Mouse (Mus musculus) small intestine, adult 2 months (tissue): ENCODE measurements around the gene Ccdc117. TPM values are rescaled to one million over a fixed set of nuclear protein-coding genes. Genes with fewer than 3 reads are reported as not detected.
"Not testable (repeated sequence)": the region's sequence is repeated elsewhere in the genome, so short reads cannot be mapped to it uniquely, and the experiment has no call there.

Source experiments
- H3K27ac ChIP-seq: fragments of 200-500 bp; 2 replicates; pipeline ENCODE4 v1.5.1; 2012; ENCODE audit warnings: low read depth, low read length, control low read depth, inconsistent platforms; ENCODE audit not compliant: insufficient read depth
- H3K27me3 ChIP-seq: fragments of 200-500 bp; 2 replicates; pipeline ENCODE4 v1.6.1; 2012; ENCODE audit warnings: mild to moderate bottlenecking, moderate library complexity, low read length, inconsistent platforms; ENCODE audit not compliant: control insufficient read depth, insufficient read depth
- H3K36me3 ChIP-seq: fragments of 200-500 bp; 2 replicates; pipeline ENCODE4 v1.6.1; 2012; ENCODE audit warnings: mild to moderate bottlenecking, low read length, control low read depth, inconsistent platforms; ENCODE audit not compliant: control insufficient read depth, insufficient read depth
- H3K4me1 ChIP-seq: fragments of 200-500 bp; 2 replicates; pipeline ENCODE4 v1.6.1; 2012; ENCODE audit warnings: low read length, inconsistent platforms, mixed read lengths; ENCODE audit not compliant: control insufficient read depth, insufficient read depth, insufficient read length
- H3K4me3 ChIP-seq: fragments of 200-500 bp; 2 replicates; pipeline ENCODE4 v1.5.1; 2012; ENCODE audit warnings: low read depth, mild to moderate bottlenecking, control low read depth, inconsistent platforms, low read length, moderate library complexity
- CTCF ChIP-seq: fragments of 200-500 bp; IDR thresholded peaks from 2 replicates; pipeline ENCODE4 v1.5.1; 2012; ENCODE audit warnings: low read depth, mild to moderate bottlenecking, control low read depth, inconsistent platforms, low read length, moderate library complexity, mixed read lengths; ENCODE audit not compliant: insufficient replicate concordance, insufficient read length; ENCODE audit errors: extremely low read depth
- POLR2A ChIP-seq: fragments of 200-500 bp; IDR thresholded peaks from 2 replicates; pipeline ENCODE4 v1.6.1; 2012; ENCODE audit warnings: low read depth, mild to moderate bottlenecking, control low read depth, inconsistent platforms, low read length, moderate library complexity
- WGBS: fragments of 180-500 bp; shearing (Covaris S2); methylation state at CpG from one replicate; pipeline ENCODE4 v1.1.7; 2018; 5-methylcytosine and 5-hydroxymethylcytosine counted together
- polyA plus RNA-seq: library from polyadenylated mRNA; depleted of rRNA; stranded (reverse); fragments of >200 nt; gene quantifications from 2 replicates; pipeline ENCODE4 v1.2.3, GENCODE M21; 2012

Ccdc117 gene
- polyA plus RNA-seq, 1 experiment, result 2.9 TPM

- 28% methylated on average over 9 of the region's 9 CpGs for WGBS
- Histone ChIP-seq H3K27me3 (no peaks in the 10 kb centered on the region), H3K27ac (peak overlapping the region; percentile 93), H3K4me3 (no peak overlapping the region), H3K4me1 (peaks cover 42% of the 10 kb centered on the region), H3K36me3 (no peaks in the 10 kb centered on the region)
- no peak for TF ChIP-seq POLR2A
- no peak for TF ChIP-seq CTCF
Measured at GRCm38 (mm10) chr11:5498422-5498821, 43.6 kb downstream of the Ccdc117 start.

GRCm38 (mm10) chr11:5496559-5497248 is 45.3 kb downstream of the Ccdc117 start:
- H3K27ac ChIP-seq, result no peak overlapping the region
- no peaks in the 10 kb centered on the region for H3K27me3 ChIP-seq
- no peak overlapping the region for H3K4me3 ChIP-seq
- TF ChIP-seq POLR2A (no peak), CTCF (peak; percentile 22; the same call in 1 of the 2 replicates)
- 96% methylated on average over 13 of the region's 13 CpGs for WGBS
- H3K4me1 ChIP-seq, result peaks cover 31% of the 10 kb centered on the region
- no peaks in the 10 kb centered on the region for H3K36me3 ChIP-seq

- Histone ChIP-seq H3K4me1 (peaks cover 31% of the 10 kb centered on the region), H3K27me3 (no peaks in the 10 kb centered on the region), H3K4me3 (no peak overlapping the region), H3K36me3 (no peaks in the 10 kb centered on the region), H3K27ac (no peak overlapping the region)
- TF ChIP-seq CTCF (no peak), POLR2A (no peak)
- WGBS, result 88% methylated on average over 5 of the region's 5 CpGs
Measured at GRCm38 (mm10) chr11:5495906-5496305, 46.1 kb downstream of the Ccdc117 start.

GRCm38 (mm10) chr11:5495286-5495832 is 46.6 kb downstream of the Ccdc117 start:
- peaks cover 31% of the 10 kb centered on the region for H3K4me1 ChIP-seq
- WGBS, result 86% methylated on average over 12 of the region's 12 CpGs
- no peaks in the 10 kb centered on the region for H3K36me3 ChIP-seq
- TF ChIP-seq POLR2A (no peak), CTCF (no peak)
- H3K27ac ChIP-seq, result no peak overlapping the region
- no peaks in the 10 kb centered on the region for H3K27me3 ChIP-seq
- H3K4me3 ChIP-seq, result no peak overlapping the region

- no peak overlapping the region for H3K27ac ChIP-seq
- WGBS, result 82% methylated on average over 2 of the region's 2 CpGs
- H3K36me3 ChIP-seq, result peaks cover 4% of the 10 kb centered on the region
- no peaks in the 10 kb centered on the region for H3K27me3 ChIP-seq
- H3K4me1 ChIP-seq, result peaks cover 17% of the 10 kb centered on the region; the same call in 1 of the 2 replicates
- H3K4me3 ChIP-seq, result no peak overlapping the region
- TF ChIP-seq POLR2A (no peak), CTCF (no peak)
Measured at GRCm38 (mm10) chr11:5493869-5494268, 48.1 kb downstream of the Ccdc117 start.

GRCm38 (mm10) chr11:5491912-5492311 is 50.1 kb downstream of the Ccdc117 start:
- 36% methylated on average over 7 of the region's 7 CpGs for WGBS
- no peaks in the 10 kb centered on the region for H3K27me3 ChIP-seq
- H3K36me3 ChIP-seq, result peaks cover 8% of the 10 kb centered on the region
- H3K4me1 ChIP-seq, result peaks cover 11% of the 10 kb centered on the region; the same call in 1 of the 2 replicates
- H3K27ac ChIP-seq, result no peak overlapping the region
- TF ChIP-seq POLR2A (no peak), CTCF (no peak)
- H3K4me3 ChIP-seq, result no peak overlapping the region

- Histone ChIP-seq H3K27ac (no peak overlapping the region; the same call in 1 of the 2 replicates), H3K4me1 (peaks cover 11% of the 10 kb centered on the region; the same call in 1 of the 2 replicates), H3K27me3 (no peaks in the 10 kb centered on the region), H3K36me3 (peaks cover 8% of the 10 kb centered on the region), H3K4me3 (no peak overlapping the region)
- WGBS, result 50% methylated on average over 10 of the region's 10 CpGs
- TF ChIP-seq CTCF, result no peak
- no peak for TF ChIP-seq POLR2A
Measured at GRCm38 (mm10) chr11:5490989-5491656, 50.9 kb downstream of the Ccdc117 start.

- H3K4me1 ChIP-seq, result peaks cover 11% of the 10 kb centered on the region; the same call in 1 of the 2 replicates
- not testable (repeated sequence) for H3K27me3 ChIP-seq, H3K36me3 ChIP-seq, H3K4me3 ChIP-seq, H3K27ac ChIP-seq
- WGBS, result 77% methylated on average over 10 of the region's 10 CpGs
Measured at GRCm38 (mm10) chr11:5489433-5489832, 52.6 kb downstream of the Ccdc117 start.
